Mouse (Mus musculus) cerebellum, adult 2 months (tissue): ENCODE results near the gene Pik3r2. TPM values are rescaled to one million over a fixed set of nuclear protein-coding genes. Genes with fewer than 3 reads are reported as not detected.

Experiments
- DNase-seq, 2 experiments: peaks; one replicate each; pipeline ENCODE4 v3.0.0; 2021
- H3K27ac ChIP-seq: fragments of 200-500 bp; 2 replicates; pipeline ENCODE4 v1.5.1; 2012; ENCODE audit warnings: low read length, control low read depth, inconsistent platforms; ENCODE audit not compliant: insufficient read depth
- H3K27me3 ChIP-seq: fragments of 200-500 bp; 2 replicates; pipeline ENCODE4 v1.6.1; 2012; ENCODE audit warnings: inconsistent platforms, mild to moderate bottlenecking, low read length, moderate library complexity; ENCODE audit not compliant: control insufficient read depth, insufficient read depth
- H3K4me1 ChIP-seq: fragments of 200-500 bp; 2 replicates; pipeline ENCODE4 v1.6.1; 2011; ENCODE audit warnings: low read length; ENCODE audit not compliant: control insufficient read depth, insufficient read depth
- H3K4me3 ChIP-seq: fragments of 200-500 bp; replicated peaks from 2 replicates; pipeline ENCODE3; 2011; ENCODE audit warnings: mild to moderate bottlenecking, low read depth, low read length, control low read depth; ENCODE audit not compliant: insufficient read depth
- CTCF ChIP-seq: fragments of 200-500 bp; IDR thresholded peaks from 2 replicates; pipeline ENCODE4 v1.5.1; 2011; ENCODE audit warnings: low read depth, mild to moderate bottlenecking, control low read depth, low read length, moderate library complexity, borderline replicate concordance; ENCODE audit not compliant: insufficient read depth
- POLR2A ChIP-seq: fragments of 200-500 bp; IDR thresholded peaks from 2 replicates; pipeline ENCODE4 v1.6.1; 2011; ENCODE audit warnings: low read length, control low read depth, borderline replicate concordance; ENCODE audit not compliant: insufficient read depth
- WGBS: fragments of 180-500 bp; shearing (Covaris S2); methylation state at CpG from one replicate; pipeline ENCODE4 v1.1.7; 2018; 5-methylcytosine and 5-hydroxymethylcytosine counted together
- polyA plus RNA-seq: library from polyadenylated mRNA; depleted of rRNA; stranded (reverse); fragments of >200 nt; gene quantifications from 2 replicates; pipeline ENCODE4 v1.2.3, GENCODE M21; 2012

Pik3r2 gene
- polyA plus RNA-seq, 1 experiment, result 150 TPM

GRCm38 (mm10) chr8:70816679-70817078 lies 40.2 kb upstream of the Pik3r2 start:
- 10% methylated on average over 30 of the region's 30 CpGs for WGBS
- Histone ChIP-seq H3K4me3 (no peak overlapping the region), H3K4me1 (no peaks in the 10 kb centered on the region), H3K27me3 (peaks cover 2% of the 10 kb centered on the region; the same call in 1 of the 2 replicates), H3K27ac (no peak overlapping the region)
- no peak for DNase-seq
- TF ChIP-seq POLR2A, result no peak
- no peak for TF ChIP-seq CTCF

DNA sequence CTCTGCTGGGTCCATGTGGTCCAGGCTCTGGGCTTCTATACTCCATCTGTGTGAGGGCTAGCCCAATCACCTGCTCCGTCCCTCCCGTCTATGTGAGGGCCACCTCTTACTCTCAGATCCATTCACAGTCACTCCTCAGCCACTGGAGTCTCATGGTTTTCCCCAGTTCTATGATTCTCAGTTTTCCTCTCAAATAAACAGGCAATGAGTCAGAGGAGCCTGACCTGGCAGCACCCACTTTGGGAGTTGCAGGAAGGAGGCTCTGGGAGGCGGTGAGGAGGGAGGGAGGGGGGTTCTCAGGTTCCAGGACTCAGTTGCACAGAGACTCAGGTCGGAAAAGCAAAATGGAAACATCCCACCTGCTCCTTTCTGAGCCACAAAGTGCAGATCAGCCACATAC lies 36.4 kb upstream of the Pik3r2 start:
- peaks cover 2% of the 10 kb centered on the region; the same call in 1 of the 2 replicates for H3K27me3 ChIP-seq
- TF ChIP-seq POLR2A (no peak), CTCF (no peak)
- WGBS, result 65% methylated on average over 4 of the region's 4 CpGs
- H3K4me1 ChIP-seq, result no peaks in the 10 kb centered on the region
- no peak overlapping the region for H3K27ac ChIP-seq
- no peak for DNase-seq
- no peak overlapping the region for H3K4me3 ChIP-seq

DNA sequence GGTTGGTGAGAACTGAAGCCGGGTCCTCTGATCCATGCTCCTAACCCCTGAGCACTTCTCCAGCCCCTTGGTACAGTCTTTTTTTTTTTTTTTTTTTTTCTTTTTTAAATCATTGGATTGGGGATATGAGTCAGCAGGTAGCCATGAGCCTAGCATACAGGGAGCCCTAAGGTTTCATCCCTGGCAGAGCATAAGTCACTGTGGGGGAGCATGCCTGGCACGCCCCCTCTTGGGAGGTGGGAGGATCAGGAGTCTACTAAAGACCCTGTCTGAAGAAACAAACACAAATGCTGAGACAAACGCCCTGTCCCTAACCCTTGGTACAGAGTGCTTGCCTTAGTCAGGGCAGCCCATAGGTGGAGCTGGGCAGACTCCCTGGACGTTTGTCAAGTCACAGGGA lies 35.5 kb upstream of the Pik3r2 start:
- Histone ChIP-seq H3K27me3 (peaks cover 2% of the 10 kb centered on the region; the same call in 1 of the 2 replicates), H3K27ac (no peak overlapping the region), H3K4me3 (no peak overlapping the region), H3K4me1 (no peaks in the 10 kb centered on the region)
- TF ChIP-seq CTCF, result no peak
- no peak for TF ChIP-seq POLR2A
- WGBS, result 54% methylated on average over 4 of the region's 4 CpGs
- DNase-seq, result no peak

GRCm38 (mm10) chr8:70810962-70811680 lies 34.6 kb upstream of the Pik3r2 start:
- 78% methylated on average over 20 of the region's 20 CpGs for WGBS
- Histone ChIP-seq H3K4me1 (no peaks in the 10 kb centered on the region), H3K27ac (no peak overlapping the region), H3K4me3 (no peak overlapping the region), H3K27me3 (no peaks in the 10 kb centered on the region)
- TF ChIP-seq POLR2A, result no peak
- TF ChIP-seq CTCF, result no peak
- no peak for DNase-seq

DNA sequence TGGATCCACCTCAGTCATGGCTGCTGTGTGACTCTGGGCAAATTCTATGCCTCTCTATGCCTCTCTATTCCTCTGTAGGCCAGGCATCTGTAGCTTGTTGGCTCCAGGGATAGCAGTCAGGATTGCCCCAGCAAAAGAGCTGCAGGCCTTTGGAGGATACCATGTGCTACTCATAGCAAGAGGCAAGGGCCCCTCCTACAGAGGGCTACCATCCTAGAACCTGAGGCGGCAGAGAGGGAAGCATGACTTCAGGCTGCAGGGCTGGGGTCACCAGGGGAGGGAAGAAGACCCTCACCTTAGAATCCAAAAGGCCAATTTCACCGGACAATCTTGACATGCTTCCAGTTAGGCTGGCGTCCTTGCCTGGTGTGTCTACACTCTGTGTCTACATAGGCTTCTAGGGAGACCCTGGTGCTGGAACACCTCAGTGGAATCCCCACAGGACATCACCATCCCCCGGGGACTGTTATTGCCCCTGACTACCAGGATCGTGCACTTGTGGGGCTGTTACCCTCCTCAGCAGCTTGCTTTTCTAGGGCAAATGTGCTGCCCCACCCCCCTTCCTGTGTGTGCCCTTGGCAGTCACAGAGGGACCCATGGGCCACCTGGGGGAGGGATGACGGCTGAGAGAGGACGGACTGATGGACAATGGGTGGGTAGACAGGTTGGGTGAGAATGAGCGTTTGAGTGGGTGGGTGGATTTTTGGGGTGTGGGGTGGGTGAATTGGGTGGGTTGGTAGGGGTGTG lies 32.6 kb upstream of the Pik3r2 start:
- H3K4me1 ChIP-seq, result 0 out of 2 replicates have a peak, but pooled peaks cover 2% of the 10 kb centered on the region
- H3K27me3 ChIP-seq, result peaks cover under 1% of the 10 kb centered on the region; the same call in 1 of the 2 replicates
- no peak for TF ChIP-seq CTCF
- TF ChIP-seq POLR2A, result no peak
- H3K4me3 ChIP-seq, result no peak overlapping the region
- no peak overlapping the region for H3K27ac ChIP-seq
- DNase-seq, result no peak
- whole genome bisulfite sequencing, result 77% methylated on average over 8 of the region's 8 CpGs

DNA sequence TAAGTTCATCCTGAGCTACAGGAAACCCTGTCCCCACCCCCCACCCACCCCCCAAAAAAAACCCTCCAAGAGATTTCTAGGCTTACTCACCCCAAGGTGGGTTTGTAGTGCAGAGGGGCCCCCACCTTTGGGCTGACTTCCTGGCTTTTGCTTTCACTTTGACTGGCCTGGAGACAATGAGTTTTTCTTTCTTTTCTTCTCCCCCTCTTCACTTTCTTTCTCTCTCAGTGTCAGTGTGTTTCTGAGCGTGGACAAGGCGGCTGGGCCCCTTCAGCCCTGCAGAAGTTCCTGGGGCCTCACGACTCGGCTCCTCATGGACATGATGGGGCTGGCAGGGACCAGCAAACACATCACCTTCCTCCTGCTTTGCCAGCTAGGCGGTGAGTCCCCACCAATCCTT lies 31.7 kb upstream of the Pik3r2 start, which contains the start of gene Il12rb1:
TSS of gene Il12rb1 (plus strand) at position 211 of the 400 bp plus-strand sequence.
- TF ChIP-seq POLR2A (no peak), CTCF (no peak)
- Histone ChIP-seq H3K27me3 (peaks cover 2% of the 10 kb centered on the region; the same call in 1 of the 2 replicates), H3K27ac (no peak within 1 kb of the TSS), H3K4me1 (peaks cover 4% of the 10 kb centered on the region; the same call in 1 of the 2 replicates), H3K4me3 (no peak within 1 kb of the TSS)
- 80% methylated on average over 5 of the region's 5 CpGs for WGBS
- DNase-seq, result no peak

GRCm38 (mm10) chr8:70807304-70807703 lies 30.8 kb upstream of the Pik3r2 start:
- TF ChIP-seq CTCF, result no peak
- TF ChIP-seq POLR2A, result no peak
- 57% methylated on average over 1 of the region's 1 CpGs for WGBS
- no peak for DNase-seq
- H3K27ac ChIP-seq, result peak overlapping the region; percentile 45; the same call in 1 of the 2 replicates
- H3K4me3 ChIP-seq, result no peak overlapping the region
- peaks cover 4% of the 10 kb centered on the region; the same call in 1 of the 2 replicates for H3K4me1 ChIP-seq
- peaks cover 2% of the 10 kb centered on the region; the same call in 1 of the 2 replicates for H3K27me3 ChIP-seq
